Mouse (Mus musculus): ENCODE data around the gene Rpl22.

DNA sequence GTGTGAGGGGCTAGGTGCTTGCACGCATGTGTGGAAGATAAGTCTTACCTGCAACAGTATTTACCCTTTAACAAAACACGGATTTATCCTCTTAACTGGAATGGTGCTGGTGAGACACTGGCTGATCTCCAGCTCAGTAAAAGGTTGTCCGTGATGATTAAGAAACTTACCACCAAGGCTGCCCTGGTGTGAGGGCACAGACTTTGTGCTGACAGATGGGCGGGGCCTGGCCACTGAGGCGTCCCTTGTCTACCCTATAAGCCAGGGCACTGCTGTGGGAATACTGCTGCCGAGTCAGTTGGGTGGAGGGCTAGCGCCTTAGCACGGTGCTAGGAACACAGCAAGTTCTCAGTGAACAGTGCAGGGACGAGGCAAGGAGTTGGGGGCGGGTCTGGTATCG, 23.5 kb upstream of the Rpl22 start:
- TF ChIP-seq E2F4 (IDR thresholded peaks at IDR 0.05; ENCODE audit: borderline replicate concordance, low read depth, low read length), result no peak
- no peak for TF ChIP-seq POLR2A (IDR thresholded peaks at IDR 0.05; ENCODE audit: control insufficient read depth in 1 of 2, insufficient read depth in 1 of 2, low read depth in 1 of 2, low read length in 2 of 2, poor library complexity in 1 of 2)
- no peak for TF ChIP-seq GABPA (IDR thresholded peaks at IDR 0.05; ENCODE audit: low read depth, low read length)
- TF ChIP-seq CTCF (IDR thresholded peaks at IDR 0.05 in 2 of 3, conservative IDR thresholded peaks at IDR 0.05 in 1 of 3; ENCODE audit: control insufficient read depth in 1 of 3, insufficient read depth in 1 of 3, low read depth in 2 of 3, low read length in 3 of 3, poor library complexity in 1 of 3, severe bottlenecking in 1 of 3), result no peak

All from MEL (cell line).